Mouse (Mus musculus) cerebellum, adult 2 months (tissue): Measurements from ENCODE around the gene Birc2.

ENCODE experiments used
- CTCF ChIP-seq: fragments of 200-500 bp; IDR thresholded peaks from 2 replicates; pipeline ENCODE4 v1.5.1; 2011; ENCODE audit warnings: low read depth, mild to moderate bottlenecking, control low read depth, low read length, moderate library complexity, borderline replicate concordance; ENCODE audit not compliant: insufficient read depth
- POLR2A ChIP-seq: fragments of 200-500 bp; IDR thresholded peaks from 2 replicates; pipeline ENCODE4 v1.6.1; 2011; ENCODE audit warnings: low read length, control low read depth, borderline replicate concordance; ENCODE audit not compliant: insufficient read depth

GRCm38 (mm10) chr9:7788411-7788810 is 48.5 kb downstream of the Birc2 start:
- TF ChIP-seq CTCF (no peak), POLR2A (no peak)
